Mouse (Mus musculus): ENCODE data around the gene Bdnf. TPM values are rescaled to one million over a fixed set of nuclear protein-coding genes. Genes with fewer than 3 reads are reported as not detected.

Bdnf gene
- polyA plus RNA-seq, 1 experiment from 2014 or later: 3.0 TPM

GRCm38 (mm10) chr2:109733201-109734039 lies 58.9 kb downstream of the Bdnf start:
- Histone ChIP-seq H3K9me3 (ENCODE audit: control insufficient read depth, low read length) (no peaks in the 10 kb centered on the region), H3K27me3 (replicated peaks; ENCODE audit: control insufficient read depth, insufficient read depth, low read length) (no peaks in the 10 kb centered on the region), H3K4me2 (ENCODE audit: low read length) (no peak overlapping the region), H3K4me1 (replicated peaks; ENCODE audit: control insufficient read depth, insufficient read depth, low read length) (no peaks in the 10 kb centered on the region), H3K36me3 (ENCODE audit: control insufficient read depth, insufficient read depth) (no peaks in the 10 kb centered on the region), H3K4me3 (replicated peaks; ENCODE audit: low read length) (no peak overlapping the region), H3K9ac (replicated peaks; ENCODE audit: low read depth, low read length) (no peak overlapping the region), H3K27ac (ENCODE audit: low read length) (no peak overlapping the region)
- ATAC-seq: no peak
- WGBS: 49% methylated on average over 9 of the region's 9 CpGs

DNA sequence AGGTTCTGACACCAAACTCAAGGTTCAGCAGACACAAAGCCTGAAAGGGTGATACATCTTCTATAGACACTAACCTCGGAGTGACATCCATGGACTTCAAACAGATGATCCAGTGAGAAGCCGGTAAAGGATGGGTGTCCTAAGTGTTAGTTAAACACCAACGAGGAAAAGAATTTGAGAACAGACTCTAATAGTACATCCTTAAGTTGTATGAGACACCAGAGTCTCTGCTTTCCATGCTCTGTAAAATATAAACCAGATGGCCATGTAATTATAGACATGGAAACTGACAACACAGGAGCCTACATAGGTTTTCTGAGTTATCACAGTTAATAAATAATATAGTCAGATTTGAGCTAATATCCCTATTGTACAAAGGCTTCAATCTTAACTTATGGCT lies 59.7 kb downstream of the Bdnf start:
- Histone ChIP-seq H3K9ac (replicated peaks; ENCODE audit: low read depth, low read length) (no peak overlapping the region), H3K36me3 (ENCODE audit: control insufficient read depth, insufficient read depth) (no peaks in the 10 kb centered on the region), H3K4me3 (replicated peaks; ENCODE audit: low read length) (no peak overlapping the region), H3K27me3 (replicated peaks; ENCODE audit: control insufficient read depth, insufficient read depth, low read length) (no peaks in the 10 kb centered on the region), H3K27ac (ENCODE audit: low read length) (no peak overlapping the region), H3K4me1 (replicated peaks; ENCODE audit: control insufficient read depth, insufficient read depth, low read length) (no peaks in the 10 kb centered on the region), H3K9me3 (ENCODE audit: control insufficient read depth, low read length) (no peaks in the 10 kb centered on the region), H3K4me2 (ENCODE audit: low read length) (no peak overlapping the region)
- ATAC-seq: no peak
- 94% methylated on average over 3 of the region's 3 CpGs for WGBS

DNA sequence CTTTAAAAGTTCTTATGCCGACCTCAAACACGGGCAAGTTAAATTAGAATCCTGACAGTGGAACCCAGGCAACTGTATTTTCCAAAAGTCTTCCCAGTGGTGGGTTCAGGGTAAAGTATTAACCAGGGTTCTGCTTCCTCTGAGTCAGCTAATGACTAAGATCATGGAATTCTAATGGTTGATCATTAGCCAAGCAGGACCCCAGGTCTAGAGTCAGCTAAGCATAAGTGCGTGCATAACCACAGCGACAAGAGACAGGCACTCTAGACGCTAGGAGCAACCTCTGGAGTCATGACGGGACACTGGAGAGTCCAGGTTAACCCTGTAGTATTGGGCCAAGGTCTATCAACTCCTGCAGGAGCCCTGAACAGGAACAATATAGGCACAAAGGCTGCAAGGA lies 60.2 kb downstream of the Bdnf start:
- no peak for ATAC-seq
- WGBS: 92% methylated on average over 6 of the region's 6 CpGs
- no peaks in the 10 kb centered on the region for H3K27me3 ChIP-seq (replicated peaks; ENCODE audit: control insufficient read depth, insufficient read depth, low read length)
- H3K27ac ChIP-seq (ENCODE audit: low read length): no peak overlapping the region
- H3K36me3 ChIP-seq (ENCODE audit: control insufficient read depth, insufficient read depth): no peaks in the 10 kb centered on the region
- no peak overlapping the region for H3K4me3 ChIP-seq (replicated peaks; ENCODE audit: low read length)
- H3K9me3 ChIP-seq (ENCODE audit: control insufficient read depth, low read length): no peaks in the 10 kb centered on the region
- no peak overlapping the region for H3K4me2 ChIP-seq (ENCODE audit: low read length)
- H3K4me1 ChIP-seq (replicated peaks; ENCODE audit: control insufficient read depth, insufficient read depth, low read length): no peaks in the 10 kb centered on the region
- H3K9ac ChIP-seq (replicated peaks; ENCODE audit: low read depth, low read length): no peak overlapping the region

DNA sequence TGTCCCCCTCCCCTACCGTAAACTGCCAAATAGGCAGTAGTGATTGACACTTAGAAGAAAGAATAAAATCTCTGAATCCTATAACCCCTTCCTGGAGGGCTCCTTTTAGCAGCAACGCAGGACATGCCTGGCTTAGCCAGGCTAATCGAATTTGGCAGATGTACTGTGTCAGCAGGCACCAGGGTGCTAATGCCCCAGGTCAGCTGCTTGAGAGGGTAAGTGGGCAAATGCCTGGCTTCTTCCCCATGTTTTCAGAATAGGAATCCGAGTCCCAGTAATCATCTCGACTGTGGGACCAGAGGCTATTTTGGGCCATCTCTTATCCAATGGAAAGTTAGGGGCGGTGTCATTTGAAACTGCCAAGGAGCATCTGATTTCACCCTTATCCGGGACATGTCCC lies 60.8 kb downstream of the Bdnf start:
- Histone ChIP-seq H3K4me2 (ENCODE audit: low read length) (no peak overlapping the region), H3K27me3 (replicated peaks; ENCODE audit: control insufficient read depth, insufficient read depth, low read length) (no peaks in the 10 kb centered on the region), H3K36me3 (ENCODE audit: control insufficient read depth, insufficient read depth) (no peaks in the 10 kb centered on the region), H3K9ac (replicated peaks; ENCODE audit: low read depth, low read length) (no peak overlapping the region), H3K4me1 (replicated peaks; ENCODE audit: control insufficient read depth, insufficient read depth, low read length) (no peaks in the 10 kb centered on the region), H3K9me3 (ENCODE audit: control insufficient read depth, low read length) (no peaks in the 10 kb centered on the region), H3K4me3 (replicated peaks; ENCODE audit: low read length) (no peak overlapping the region), H3K27ac (ENCODE audit: low read length) (no peak overlapping the region)
- peak; percentile 28; the same call in 1 of the 2 replicates for ATAC-seq
- WGBS: 62% methylated on average over 7 of the region's 7 CpGs

GRCm38 (mm10) chr2:109736306-109736705 lies 61.8 kb downstream of the Bdnf start:
- no peak overlapping the region for H3K4me3 ChIP-seq (replicated peaks; ENCODE audit: low read length)
- H3K4me2 ChIP-seq (ENCODE audit: low read length): no peak overlapping the region
- 87% methylated on average over 2 of the region's 2 CpGs for WGBS
- no peaks in the 10 kb centered on the region for H3K36me3 ChIP-seq (ENCODE audit: control insufficient read depth, insufficient read depth)
- no peak overlapping the region for H3K27ac ChIP-seq (ENCODE audit: low read length)
- H3K9me3 ChIP-seq (ENCODE audit: control insufficient read depth, low read length): no peaks in the 10 kb centered on the region
- H3K27me3 ChIP-seq (replicated peaks; ENCODE audit: control insufficient read depth, insufficient read depth, low read length): no peaks in the 10 kb centered on the region
- no peak overlapping the region for H3K9ac ChIP-seq (replicated peaks; ENCODE audit: low read depth, low read length)
- no peaks in the 10 kb centered on the region for H3K4me1 ChIP-seq (replicated peaks; ENCODE audit: control insufficient read depth, insufficient read depth, low read length)
- no peak for ATAC-seq

DNA sequence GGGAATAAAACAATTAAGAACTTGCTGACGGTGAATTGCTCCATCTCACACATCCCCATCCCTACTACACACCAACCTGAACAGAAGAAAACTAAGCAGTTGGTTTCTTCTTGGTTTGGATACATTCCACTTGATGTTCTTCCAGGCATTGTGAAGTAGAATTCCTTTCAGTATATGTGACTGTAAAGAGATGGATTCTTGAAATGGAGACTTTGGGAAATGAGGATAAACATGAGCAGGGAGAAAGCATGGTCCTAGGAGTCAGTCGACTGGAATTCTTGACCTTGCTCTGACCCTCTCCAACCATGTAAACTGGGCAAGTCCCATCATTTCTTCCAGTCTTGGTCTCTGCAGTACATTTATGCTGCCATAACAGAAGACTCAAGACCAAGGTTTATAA lies 63.8 kb downstream of the Bdnf start:
- Histone ChIP-seq H3K4me1 (replicated peaks; ENCODE audit: control insufficient read depth, insufficient read depth, low read length) (peaks cover 3% of the 10 kb centered on the region), H3K9me3 (ENCODE audit: control insufficient read depth, low read length) (no peaks in the 10 kb centered on the region), H3K9ac (replicated peaks; ENCODE audit: low read depth, low read length) (no peak overlapping the region), H3K4me2 (ENCODE audit: low read length) (no peak overlapping the region), H3K4me3 (replicated peaks; ENCODE audit: low read length) (no peak overlapping the region), H3K27ac (ENCODE audit: low read length) (no peak overlapping the region), H3K36me3 (ENCODE audit: control insufficient read depth, insufficient read depth) (no peaks in the 10 kb centered on the region), H3K27me3 (replicated peaks; ENCODE audit: control insufficient read depth, insufficient read depth, low read length) (no peaks in the 10 kb centered on the region)
- ATAC-seq: no peak
- 87% methylated on average over 2 of the region's 2 CpGs for WGBS

DNA sequence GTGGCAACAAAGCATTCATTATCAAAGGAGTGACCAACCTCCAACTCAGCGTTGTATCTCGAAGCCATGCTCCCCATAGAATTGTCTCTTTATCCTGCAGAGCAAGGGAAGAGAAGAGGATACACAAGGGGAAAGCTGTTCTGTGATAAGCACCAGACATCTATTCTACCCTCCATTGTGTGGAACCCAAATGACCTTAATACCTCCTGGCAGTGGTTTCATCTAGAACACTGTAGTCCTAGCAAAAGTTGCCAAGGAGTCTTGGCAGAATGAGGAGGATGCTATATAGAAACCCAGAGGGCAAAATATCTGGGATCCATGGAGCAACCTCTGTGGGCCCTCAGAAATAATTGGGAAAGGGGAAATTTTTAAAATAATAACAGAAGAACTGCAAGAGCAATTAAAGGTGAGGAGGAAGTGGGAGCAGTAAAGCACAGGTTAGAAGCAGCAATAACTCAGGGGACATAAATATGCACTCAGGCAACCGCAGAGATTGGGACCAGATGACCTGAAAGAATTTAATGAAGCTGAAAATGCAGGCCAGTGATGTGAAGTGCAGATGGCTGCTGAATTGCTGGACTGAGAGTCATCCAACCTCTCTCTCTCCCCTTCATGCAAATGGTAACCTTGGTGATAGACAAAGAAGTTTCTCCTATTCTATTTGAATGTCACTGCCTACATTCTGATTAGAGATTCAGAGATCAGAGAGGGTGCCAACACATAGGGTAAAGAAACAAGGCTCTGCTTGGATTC lies 68.9 kb downstream of the Bdnf start:
- Histone ChIP-seq H3K9me3 (ENCODE audit: control insufficient read depth, low read length) (no peaks in the 10 kb centered on the region), H3K4me1 (replicated peaks; ENCODE audit: control insufficient read depth, insufficient read depth, low read length) (peaks cover 10% of the 10 kb centered on the region), H3K4me3 (replicated peaks; ENCODE audit: low read length) (no peak overlapping the region), H3K36me3 (ENCODE audit: control insufficient read depth, insufficient read depth) (no peaks in the 10 kb centered on the region), H3K27me3 (replicated peaks; ENCODE audit: control insufficient read depth, insufficient read depth, low read length) (no peaks in the 10 kb centered on the region), H3K9ac (replicated peaks; ENCODE audit: low read depth, low read length) (no peak overlapping the region), H3K4me2 (ENCODE audit: low read length) (no peak overlapping the region), H3K27ac (ENCODE audit: low read length) (no peak overlapping the region)
- peak; percentile 88 for ATAC-seq
- WGBS: 40% methylated on average over 3 of the region's 3 CpGs

DNA sequence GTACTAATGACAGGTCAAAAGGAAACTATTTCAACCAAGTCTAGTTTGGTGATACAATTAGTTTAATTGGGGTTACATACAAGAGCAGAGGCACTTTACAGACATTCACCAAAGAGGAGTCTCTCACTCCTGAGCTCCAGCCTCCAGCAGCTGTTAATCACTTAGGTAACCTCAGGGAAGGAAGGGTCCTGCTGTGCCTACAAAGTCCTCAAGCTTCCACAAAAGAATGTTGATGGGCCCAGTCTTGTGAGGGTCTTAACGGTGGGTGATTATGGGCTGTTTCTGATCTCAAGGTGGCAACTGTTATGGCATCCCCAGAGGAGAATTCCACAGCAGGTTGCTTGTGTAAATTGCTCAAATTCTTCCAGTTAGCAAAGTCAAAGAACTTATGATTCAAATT lies 71.7 kb downstream of the Bdnf start:
- no peak overlapping the region for H3K4me3 ChIP-seq (replicated peaks; ENCODE audit: low read length)
- H3K27me3 ChIP-seq (replicated peaks; ENCODE audit: control insufficient read depth, insufficient read depth, low read length): no peaks in the 10 kb centered on the region
- no peaks in the 10 kb centered on the region for H3K36me3 ChIP-seq (ENCODE audit: control insufficient read depth, insufficient read depth)
- peaks cover 10% of the 10 kb centered on the region for H3K4me1 ChIP-seq (replicated peaks; ENCODE audit: control insufficient read depth, insufficient read depth, low read length)
- 0% methylated on average over 1 of the region's 1 CpGs for WGBS
- H3K27ac ChIP-seq (ENCODE audit: low read length): no peak overlapping the region
- H3K4me2 ChIP-seq (ENCODE audit: low read length): no peak overlapping the region
- no peak overlapping the region for H3K9ac ChIP-seq (replicated peaks; ENCODE audit: low read depth, low read length)
- no peaks in the 10 kb centered on the region for H3K9me3 ChIP-seq (ENCODE audit: control insufficient read depth, low read length)
- ATAC-seq: no peak

GRCm38 (mm10) chr2:109748412-109748811 lies 73.9 kb downstream of the Bdnf start:
- no peaks in the 10 kb centered on the region for H3K9me3 ChIP-seq (ENCODE audit: control insufficient read depth, low read length)
- H3K27ac ChIP-seq (ENCODE audit: low read length): no peak overlapping the region
- no peak overlapping the region for H3K9ac ChIP-seq (replicated peaks; ENCODE audit: low read depth, low read length)
- H3K27me3 ChIP-seq (replicated peaks; ENCODE audit: control insufficient read depth, insufficient read depth, low read length): no peaks in the 10 kb centered on the region
- no peak for ATAC-seq
- H3K4me2 ChIP-seq (ENCODE audit: low read length): no peak overlapping the region
- H3K4me3 ChIP-seq (replicated peaks; ENCODE audit: low read length): no peak overlapping the region
- H3K4me1 ChIP-seq (replicated peaks; ENCODE audit: control insufficient read depth, insufficient read depth, low read length): peaks cover 5% of the 10 kb centered on the region; the same call in 1 of the 2 replicates
- H3K36me3 ChIP-seq (ENCODE audit: control insufficient read depth, insufficient read depth): no peaks in the 10 kb centered on the region

Measured in forebrain, embryonic 16.5 days (tissue).